Mouse (Mus musculus) small intestine, adult 2 months (tissue): ENCODE measurements at regions not wholly inside any gene's neighbourhood (a gene's known extent, or its start where the extent isn't known, plus 50 kb on each side); places are given as distances from the start of the nearest gene placed in this dataset.

Experiments
- CTCF ChIP-seq: fragments of 200-500 bp; IDR thresholded peaks from 2 replicates; pipeline ENCODE4 v1.5.1; 2012; ENCODE audit warnings: low read depth, mild to moderate bottlenecking, control low read depth, inconsistent platforms, low read length, moderate library complexity, mixed read lengths; ENCODE audit not compliant: insufficient replicate concordance, insufficient read length; ENCODE audit errors: extremely low read depth
- POLR2A ChIP-seq: fragments of 200-500 bp; IDR thresholded peaks from 2 replicates; pipeline ENCODE4 v1.6.1; 2012; ENCODE audit warnings: low read depth, mild to moderate bottlenecking, control low read depth, inconsistent platforms, low read length, moderate library complexity

DNA sequence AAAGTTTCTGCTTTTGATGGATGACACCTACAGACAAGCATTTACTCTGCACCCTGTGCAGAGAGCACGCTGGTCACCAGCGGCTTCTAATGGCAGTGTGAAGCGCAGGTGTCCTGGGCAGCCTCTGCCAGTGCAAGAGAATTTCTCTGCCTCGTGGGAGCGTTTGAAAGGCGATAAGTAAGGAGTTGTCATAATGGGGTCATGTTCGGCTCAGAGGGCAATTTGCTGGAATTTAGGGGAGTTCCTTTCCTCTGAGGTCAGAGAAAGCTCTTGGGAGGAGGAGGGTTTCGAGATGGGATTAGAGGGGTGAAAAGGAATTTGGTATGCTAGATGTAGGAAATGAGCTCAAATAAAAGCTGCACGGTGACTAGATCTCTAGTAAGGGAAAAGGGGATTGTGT, 144.5 kb downstream of the Ttc32 start:
- TF ChIP-seq POLR2A (no peak), CTCF (no peak)
